Comparison of ENCODE assay signal across 10 mouse cellular contexts in genomic region chr14:121963251-121963941, GRCm38 (mm10). TPM values are rescaled to one million over a fixed set of nuclear protein-coding genes. Genes with fewer than 3 reads are reported as not detected.
DNase-seq lines count a peak whose midpoint lies in the region; ATAC-seq and TF ChIP-seq lines count a peak whose summit lies in the region.
"Had no signal": no experiment of that assay in that cellular context is flagged by ENCODE, and none has a peak within 500 bp of the region (broad histone marks: within the 10 kb centered on the region; RNA-seq: fewer than 3 reads in every experiment).

No protein-coding gene starts in this region.

- H3K27ac ChIP-seq in layer of hippocampus, adult 2 months, result peak overlapping the region; percentile 32; the same call in 1 of the 2 replicates
- H3K27ac ChIP-seq in bone marrow macrophage, adult 2 months (ENCODE audit: insufficient read depth, low read depth, low read length), result peak overlapping the region; percentile 91
- peak overlapping the region; percentile 64 for H3K27ac ChIP-seq in heart, embryonic 15.5 days
- H3K27ac ChIP-seq in liver, postnatal 0 days (ENCODE audit: low read depth), result 0 out of 2 replicates have a peak overlapping the region, but pooled peaks have one; percentile 6
- H3K27ac ChIP-seq: embryonic facial prominence, embryonic 12.5 days had no signal

- H3K27me3 ChIP-seq in heart, embryonic 15.5 days, result no peaks in the 10 kb centered on the region
- H3K27me3 ChIP-seq in liver, postnatal 0 days (ENCODE audit: insufficient read depth, low read length), result no peaks in the 10 kb centered on the region
- H3K27me3 ChIP-seq: embryonic facial prominence, embryonic 12.5 days had no signal

- H3K9me3 ChIP-seq in heart, embryonic 15.5 days (replicated peaks), result no peaks in the 10 kb centered on the region
- no peaks in the 10 kb centered on the region for H3K9me3 ChIP-seq in liver, postnatal 0 days (ENCODE audit: low read length)
- H3K9me3 ChIP-seq: embryonic facial prominence, embryonic 12.5 days had no signal

- no peak overlapping the region for H3K9ac ChIP-seq in heart, embryonic 15.5 days
- no peak overlapping the region for H3K9ac ChIP-seq in liver, postnatal 0 days (replicated peaks)
- H3K9ac ChIP-seq: embryonic facial prominence, embryonic 12.5 days had no signal

- no peaks in the 10 kb centered on the region for H3K36me3 ChIP-seq in heart, embryonic 15.5 days
- no peaks in the 10 kb centered on the region for H3K36me3 ChIP-seq in liver, postnatal 0 days (replicated peaks; ENCODE audit: insufficient read depth, low read length)
- H3K36me3 ChIP-seq: embryonic facial prominence, embryonic 12.5 days had no signal

- peak overlapping the region; percentile 6; the same call in 1 of the 2 replicates for H3K4me3 ChIP-seq in layer of hippocampus, adult 2 months
- H3K4me3 ChIP-seq in bone marrow macrophage, adult 2 months (ENCODE audit: insufficient read depth, low read length), result peak overlapping the region; percentile 74
- H3K4me3 ChIP-seq in heart, embryonic 15.5 days, result peak overlapping the region; percentile 15
- no peak overlapping the region for H3K4me3 ChIP-seq in liver, postnatal 0 days (ENCODE audit: low read depth, low read length)
- H3K4me3 ChIP-seq: embryonic facial prominence, embryonic 12.5 days had no signal

- no peak for TF ChIP-seq CTCF in layer of hippocampus, adult 2 months (conservative IDR thresholded peaks at IDR 0.05)
- no peak for TF ChIP-seq CTCF in bone marrow macrophage, adult 2 months (IDR thresholded peaks at IDR 0.05; ENCODE audit: low read depth, low read length)
- no peak for TF ChIP-seq CTCF in liver, postnatal 0 days (IDR thresholded peaks at IDR 0.05; ENCODE audit: low read depth)

- H3K4me1 ChIP-seq in bone marrow macrophage, adult 2 months (ENCODE audit: control insufficient read depth, insufficient read depth, low read length), result peaks cover 36% of the 10 kb centered on the region
- peaks cover 42% of the 10 kb centered on the region for H3K4me1 ChIP-seq in heart, embryonic 15.5 days (replicated peaks)
- peaks cover 19% of the 10 kb centered on the region for H3K4me1 ChIP-seq in liver, postnatal 0 days (ENCODE audit: insufficient read depth)

- ATAC-seq in heart, embryonic 15.5 days (replicated peaks; ENCODE audit: insufficient number of reproducible peaks, insufficient read depth, low FRiP score, low read depth), result no peak; the same call in 1 of the 2 replicates
- ATAC-seq in liver, postnatal 0 days, result no peak

- no peak for TF ChIP-seq EP300 in liver, postnatal 0 days (IDR thresholded peaks at IDR 0.05; ENCODE audit: low read depth)

- peak overlapping the region; percentile 45 for H3K4me2 ChIP-seq in heart, embryonic 15.5 days
- H3K4me2 ChIP-seq in liver, postnatal 0 days (ENCODE audit: low read depth, low read length), result no peak overlapping the region
- H3K4me2 ChIP-seq: embryonic facial prominence, embryonic 12.5 days had no signal

- TF ChIP-seq POLR2A in bone marrow macrophage, adult 2 months (IDR thresholded peaks at IDR 0.05; ENCODE audit: borderline replicate concordance, low read depth, low read length), result no peak

- DNase-seq in layer of hippocampus, adult 2 months (ENCODE audit: low spot score in 2 of 2), result peak in 1 of 2 experiments; percentile 33
- no peak for DNase-seq in layer of hippocampus, adult 11-12 months (ENCODE audit: low spot score)
- no peak for DNase-seq in liver, postnatal 0 days
- DNase-seq in T-cell, adult 2 months (ENCODE audit: low spot score), result no peak
- DNase-seq in layer of hippocampus, postnatal 36 days, result no peak
- no peak for DNase-seq in thymus, postnatal 4 days

- WGBS in heart, embryonic 15.5 days, result 48% methylated on average over 9 of the region's 9 CpGs
- 60% methylated on average over 9 of the region's 9 CpGs for WGBS in liver, postnatal 0 days (ENCODE audit: insufficient replicate concordance)

RNA-seq across cellular contexts. Expression of gene Gpr183, which starts 1.6 kb away (rescaled TPM):
- total RNA-seq in layer of hippocampus, adult 2 months (2021), result 1 to 10 TPM in 1 of 2 experiments, under 1 TPM in 1; 0.56 to 1.0 TPM
- 33.0 and 34.1 TPM in 2 replicates for polyA plus RNA-seq in bone marrow macrophage, adult 2 months (2012; ENCODE audit: insufficient read depth, insufficient read length, missing spikeins)
- polyA plus RNA-seq in heart, embryonic 15.5 days (2015; fragmentation: Nextera tagmentation; extraction: Ambion mirVana), result 1.8 and 3.1 TPM in 2 replicates
- 0.94 and 0.95 TPM in 2 replicates for polyA plus RNA-seq in liver, postnatal 0 days (2015; fragmentation: Nextera tagmentation; extraction: Ambion mirVana)
- total RNA-seq in layer of hippocampus, postnatal 36 days (2021), result under 1 TPM; 0.77 to 0.81 TPM

RNA-seq across cellular contexts. Expression of gene Gpr18, which starts 47.8 kb away (rescaled TPM):
- total RNA-seq in layer of hippocampus, adult 2 months (2021), result not detected
- 6.5 and 6.8 TPM in 2 replicates for polyA plus RNA-seq in bone marrow macrophage, adult 2 months (2012; ENCODE audit: insufficient read depth, insufficient read length, missing spikeins)
- 0.21 and 0.93 TPM in 2 replicates for polyA plus RNA-seq in heart, embryonic 15.5 days (2015; fragmentation: Nextera tagmentation; extraction: Ambion mirVana)
- 0.78 and 0.81 TPM in 2 replicates for polyA plus RNA-seq in liver, postnatal 0 days (2015; fragmentation: Nextera tagmentation; extraction: Ambion mirVana)
- not detected for total RNA-seq in layer of hippocampus, postnatal 36 days (2021)
- total RNA-seq: left cerebral cortex, postnatal 14 days had no signal

Comparison
In these comparisons a context has a peak if more than half of its experiments do, and no peak if none do; other contexts are left out.
1. H3K27ac ChIP-seq: peak in every context shown above with its lines; median percentile 91 in bone marrow macrophage, adult 2 months; 64 in heart, embryonic 15.5 days; 32 in layer of hippocampus, adult 2 months; 6 in liver, postnatal 0 days.